Mouse (Mus musculus) neural tube, embryonic 15.5 days (tissue): ENCODE measurements around the gene Hcn1. TPM values are rescaled to one million over a fixed set of nuclear protein-coding genes. Genes with fewer than 3 reads are reported as not detected.

Experiments
- ATAC-seq: fragments of 200-750 bp; cut with Nextera tagmentation; 2 replicates; pipeline ENCODE4 v1.8.0; 2017; ENCODE audit warnings: mild to moderate bottlenecking, moderate TSS enrichment, moderate library complexity; ENCODE audit not compliant: low FRiP score
- H3K27ac ChIP-seq: fragments of 300-500 bp; sonication (generic); replicated peaks from 2 replicates; pipeline ENCODE4 v1.5.1; 2015; ENCODE audit warnings: mild to moderate bottlenecking, inconsistent platforms
- H3K27me3 ChIP-seq: fragments of 300-500 bp; sonication (generic); replicated peaks from 2 replicates; pipeline ENCODE4 v1.6.1; 2015; ENCODE audit warnings: inconsistent platforms
- H3K36me3 ChIP-seq: fragments of 300-500 bp; sonication (generic); 2 replicates; pipeline ENCODE4 v1.6.1; 2015; ENCODE audit warnings: inconsistent platforms
- H3K4me1 ChIP-seq: fragments of 300-500 bp; sonication (generic); 2 replicates; pipeline ENCODE4 v1.6.1; 2015; ENCODE audit warnings: inconsistent platforms
- H3K4me2 ChIP-seq: fragments of 300-500 bp; sonication (generic); 2 replicates; pipeline ENCODE4 v1.6.1; 2015; ENCODE audit warnings: inconsistent platforms, mild to moderate bottlenecking, moderate library complexity
- H3K4me3 ChIP-seq: fragments of 300-500 bp; sonication (generic); replicated peaks from 2 replicates; pipeline ENCODE4 v1.5.1; 2015; ENCODE audit warnings: mild to moderate bottlenecking, inconsistent platforms
- H3K9ac ChIP-seq: fragments of 300-500 bp; sonication (generic); replicated peaks from 2 replicates; pipeline ENCODE4 v1.6.1; 2015; ENCODE audit warnings: mild to moderate bottlenecking, inconsistent platforms
- H3K9me3 ChIP-seq: fragments of 300-500 bp; sonication (generic); replicated peaks from 2 replicates; pipeline ENCODE4 v1.6.1; 2016; ENCODE audit warnings: inconsistent platforms
- WGBS: fragments of 180-500 bp; shearing (Covaris S2); methylation state at CpG from one replicate; pipeline ENCODE4 v1.1.7; 2015; ENCODE audit warnings: mixed read lengths; 5-methylcytosine and 5-hydroxymethylcytosine counted together
- polyA plus RNA-seq: library from polyadenylated mRNA; unstranded; fragments of >200 nt; fragmentation: Nextera tagmentation; extraction: Ambion mirVana; gene quantifications from 2 replicates; pipeline ENCODE4 v1.2.1, GENCODE M21; 2015

The Hcn1 gene
- polyA plus RNA-seq: 0.68 and 1.2 TPM in 2 replicates

GRCm38 (mm10) chr13:117602181-117602580 is at the start of gene Hcn1:
TSS of gene Hcn1 (plus strand) at chr13:117602320.
- Histone ChIP-seq H3K4me3 (peak within 1 kb of the TSS; percentile 80), H3K4me1 (peaks cover 17% of the 10 kb centered on the region), H3K9me3 (no peaks in the 10 kb centered on the region), H3K9ac (peak within 1 kb of the TSS; percentile 68), H3K27me3 (peaks cover 17% of the 10 kb centered on the region; the same call in 1 of the 2 replicates), H3K4me2 (peak within 1 kb of the TSS; percentile 84), H3K27ac (peak within 1 kb of the TSS; percentile 68), H3K36me3 (no peaks in the 10 kb centered on the region)
- peak; percentile 98 for ATAC-seq
- WGBS: 0% methylated on average over 41 of the region's 45 CpGs

- H3K4me2 ChIP-seq: no peak overlapping the region
- no peaks in the 10 kb centered on the region for H3K4me1 ChIP-seq
- 77% methylated on average over 8 of the region's 8 CpGs for WGBS
- H3K27me3 ChIP-seq: no peaks in the 10 kb centered on the region
- no peak overlapping the region for H3K4me3 ChIP-seq
- no peak for ATAC-seq
- H3K27ac ChIP-seq: no peak overlapping the region
- H3K36me3 ChIP-seq: no peaks in the 10 kb centered on the region
- H3K9me3 ChIP-seq: no peaks in the 10 kb centered on the region
- no peak overlapping the region for H3K9ac ChIP-seq
These were observed 34.9 kb upstream of the Hcn1 start for GRCm38 (mm10) chr13:117567251-117567650.

GRCm38 (mm10) chr13:117571747-117572146 is 30.4 kb upstream of the Hcn1 start:
- Histone ChIP-seq H3K9ac (no peak overlapping the region), H3K4me3 (no peak overlapping the region), H3K4me2 (no peak overlapping the region), H3K9me3 (no peaks in the 10 kb centered on the region), H3K27ac (no peak overlapping the region), H3K36me3 (no peaks in the 10 kb centered on the region), H3K27me3 (no peaks in the 10 kb centered on the region), H3K4me1 (no peaks in the 10 kb centered on the region)
- no peak for ATAC-seq
- whole genome bisulfite sequencing: 15% methylated on average over 3 of the region's 3 CpGs

GRCm38 (mm10) chr13:117594494-117595182 is 7.5 kb upstream of the Hcn1 start:
- 56% methylated on average over 10 of the region's 10 CpGs for WGBS
- H3K27ac ChIP-seq: no peak overlapping the region
- no peaks in the 10 kb centered on the region for H3K27me3 ChIP-seq
- no peak overlapping the region for H3K4me2 ChIP-seq
- no peak overlapping the region for H3K9ac ChIP-seq
- ATAC-seq: no peak
- H3K9me3 ChIP-seq: no peaks in the 10 kb centered on the region
- no peak overlapping the region for H3K4me3 ChIP-seq
- H3K4me1 ChIP-seq: no peaks in the 10 kb centered on the region
- H3K36me3 ChIP-seq: no peaks in the 10 kb centered on the region

GRCm38 (mm10) chr13:117595183-117595532 is 7.0 kb upstream of the Hcn1 start:
- H3K4me2 ChIP-seq: no peak overlapping the region
- no peaks in the 10 kb centered on the region for H3K9me3 ChIP-seq
- ATAC-seq: no peak
- H3K27ac ChIP-seq: no peak overlapping the region
- H3K4me1 ChIP-seq: no peaks in the 10 kb centered on the region
- no peaks in the 10 kb centered on the region for H3K36me3 ChIP-seq
- no peak overlapping the region for H3K4me3 ChIP-seq
- H3K9ac ChIP-seq: no peak overlapping the region
- 18% methylated on average over 3 of the region's 3 CpGs for WGBS
- no peaks in the 10 kb centered on the region for H3K27me3 ChIP-seq

- Histone ChIP-seq H3K36me3 (no peaks in the 10 kb centered on the region), H3K27ac (no peak overlapping the region), H3K27me3 (peaks cover 17% of the 10 kb centered on the region; the same call in 1 of the 2 replicates), H3K9ac (no peak overlapping the region), H3K4me2 (peak overlapping the region; percentile 84), H3K4me1 (peaks cover 17% of the 10 kb centered on the region), H3K9me3 (no peaks in the 10 kb centered on the region), H3K4me3 (no peak overlapping the region)
- ATAC-seq: no peak
- 61% methylated on average over 9 of the region's 9 CpGs for WGBS
These were observed 672 bp upstream of the Hcn1 start for GRCm38 (mm10) chr13:117601331-117601965.

GRCm38 (mm10) chr13:117602617-117603358 is 668 bp downstream of the Hcn1 start:
- no peaks in the 10 kb centered on the region for H3K36me3 ChIP-seq
- H3K27ac ChIP-seq: peak overlapping the region; percentile 68
- H3K4me1 ChIP-seq: peaks cover 17% of the 10 kb centered on the region
- peaks cover 17% of the 10 kb centered on the region; the same call in 1 of the 2 replicates for H3K27me3 ChIP-seq
- H3K9me3 ChIP-seq: no peaks in the 10 kb centered on the region
- WGBS: under 1% methylated on average over 61 of the region's 62 CpGs
- H3K9ac ChIP-seq: peak overlapping the region; percentile 68
- peak overlapping the region; percentile 80 for H3K4me3 ChIP-seq
- ATAC-seq: peak; percentile 75
- H3K4me2 ChIP-seq: peak overlapping the region; percentile 84

GRCm38 (mm10) chr13:117603421-117603820 is 1.3 kb downstream of the Hcn1 start:
- Histone ChIP-seq H3K4me2 (peak overlapping the region; percentile 84), H3K9me3 (no peaks in the 10 kb centered on the region), H3K4me3 (peak overlapping the region; percentile 80), H3K27me3 (peaks cover 17% of the 10 kb centered on the region; the same call in 1 of the 2 replicates), H3K27ac (no peak overlapping the region), H3K9ac (peak overlapping the region; percentile 68; the same call in 1 of the 2 replicates), H3K4me1 (peaks cover 17% of the 10 kb centered on the region), H3K36me3 (no peaks in the 10 kb centered on the region)
- WGBS: 15% methylated on average over 11 of the region's 11 CpGs
- ATAC-seq: no peak

GRCm38 (mm10) chr13:117604073-117604472 is 2.0 kb downstream of the Hcn1 start:
- no peak for ATAC-seq
- no peak overlapping the region for H3K9ac ChIP-seq

GRCm38 (mm10) chr13:117604971-117605750 is 3.0 kb downstream of the Hcn1 start:
- Histone ChIP-seq H3K9ac (no peak overlapping the region), H3K36me3 (no peaks in the 10 kb centered on the region), H3K27ac (no peak overlapping the region), H3K27me3 (peaks cover 17% of the 10 kb centered on the region; the same call in 1 of the 2 replicates), H3K9me3 (no peaks in the 10 kb centered on the region), H3K4me2 (peak overlapping the region; percentile 15; the same call in 1 of the 2 replicates), H3K4me1 (peaks cover 17% of the 10 kb centered on the region), H3K4me3 (no peak overlapping the region)
- 89% methylated on average over 5 of the region's 5 CpGs for WGBS
- ATAC-seq: no peak

More at GRCm38 (mm10) chr13:117604073-117604472, 2.0 kb downstream of the Hcn1 start:
- Histone ChIP-seq H3K4me1 (peaks cover 17% of the 10 kb centered on the region), H3K27ac (no peak overlapping the region), H3K9me3 (no peaks in the 10 kb centered on the region), H3K36me3 (no peaks in the 10 kb centered on the region), H3K4me2 (peak overlapping the region; percentile 84), H3K27me3 (peaks cover 17% of the 10 kb centered on the region; the same call in 1 of the 2 replicates), H3K4me3 (peak overlapping the region; percentile 80)
- 34% methylated on average over 7 of the region's 7 CpGs for WGBS

GRCm38 (mm10) chr13:117611881-117612280 is 9.8 kb downstream of the Hcn1 start:
- H3K36me3 ChIP-seq: no peaks in the 10 kb centered on the region
- no peak overlapping the region for H3K4me3 ChIP-seq
- no peaks in the 10 kb centered on the region for H3K9me3 ChIP-seq
- H3K27me3 ChIP-seq: no peaks in the 10 kb centered on the region
- H3K27ac ChIP-seq: no peak overlapping the region
- 93% methylated on average over 2 of the region's 2 CpGs for WGBS
- H3K4me2 ChIP-seq: no peak overlapping the region
- H3K4me1 ChIP-seq: no peaks in the 10 kb centered on the region
- ATAC-seq: no peak
- H3K9ac ChIP-seq: no peak overlapping the region
